Mouse (Mus musculus) testis, adult 2 months (tissue): ENCODE measurements around the gene Plekhs1. TPM values are rescaled to one million over a fixed set of nuclear protein-coding genes. Genes with fewer than 3 reads are reported as not detected.

Experiments
- H3K27ac ChIP-seq: fragments of 200-500 bp; 2 replicates; pipeline ENCODE4 v1.5.1; 2012; ENCODE audit warnings: low read depth, low read length; ENCODE audit not compliant: control insufficient read depth, insufficient read depth
- H3K27me3 ChIP-seq: fragments of 200-500 bp; 2 replicates; pipeline ENCODE4 v1.6.1; 2012; ENCODE audit warnings: mild to moderate bottlenecking, low read length, moderate library complexity; ENCODE audit not compliant: control insufficient read depth, insufficient read depth
- H3K36me3 ChIP-seq: fragments of 200-500 bp; 2 replicates; pipeline ENCODE4 v1.6.1; 2012; ENCODE audit warnings: mild to moderate bottlenecking, low read length; ENCODE audit not compliant: control insufficient read depth, insufficient read depth
- H3K4me1 ChIP-seq: fragments of 200-500 bp; 2 replicates; pipeline ENCODE4 v1.6.1; 2012; ENCODE audit warnings: low read length; ENCODE audit not compliant: control insufficient read depth, insufficient read depth
- H3K4me3 ChIP-seq: fragments of 200-500 bp; 2 replicates; pipeline ENCODE4 v1.5.1; 2012; ENCODE audit warnings: low read depth, mild to moderate bottlenecking, low read length, moderate library complexity, mixed read lengths; ENCODE audit not compliant: control insufficient read depth
- CTCF ChIP-seq: fragments of 200-500 bp; IDR thresholded peaks from 2 replicates; pipeline ENCODE4 v1.5.1; 2012; ENCODE audit warnings: low read depth, mild to moderate bottlenecking, inconsistent platforms, low read length, moderate library complexity; ENCODE audit not compliant: control insufficient read depth, insufficient read depth, insufficient replicate concordance
- POLR2A ChIP-seq: fragments of 200-500 bp; IDR thresholded peaks from 2 replicates; pipeline ENCODE4 v1.6.1; 2012; ENCODE audit warnings: low read depth, mild to moderate bottlenecking, inconsistent platforms, low read length, moderate library complexity; ENCODE audit not compliant: control insufficient read depth
- polyA plus RNA-seq: library from polyadenylated mRNA; depleted of rRNA; stranded (reverse); fragments of >200 nt; gene quantifications from 2 replicates; pipeline ENCODE4 v1.2.3, GENCODE M21; 2012

Gene Plekhs1
- polyA plus RNA-seq, 1 experiment, result 0.17 TPM

DNA sequence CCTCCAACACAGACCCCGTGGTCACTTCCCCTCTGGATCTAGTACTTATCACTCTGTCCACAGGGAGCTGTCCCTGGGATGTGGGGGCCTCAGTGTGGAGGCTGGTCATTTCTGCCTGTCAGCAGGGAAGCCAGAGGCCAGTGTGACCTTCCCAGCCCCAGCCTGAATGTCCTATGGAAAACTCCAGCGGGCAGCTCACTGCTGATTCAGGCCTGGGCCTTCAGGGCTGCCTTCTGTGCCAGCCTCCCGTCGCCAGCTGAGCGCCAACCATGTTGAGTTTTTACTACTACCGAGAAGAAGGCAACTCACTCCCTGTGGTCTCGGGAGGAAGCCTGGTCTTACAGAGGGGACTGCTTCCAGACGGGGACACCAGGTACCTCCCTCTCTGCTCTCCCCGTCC lies 35.9 kb upstream of the Plekhs1 start:
- Histone ChIP-seq H3K27ac (no peak overlapping the region), H3K4me1 (no peaks in the 10 kb centered on the region), H3K4me3 (no peak overlapping the region), H3K36me3 (no peaks in the 10 kb centered on the region), H3K27me3 (no peaks in the 10 kb centered on the region)
- TF ChIP-seq POLR2A, result no peak
- TF ChIP-seq CTCF, result no peak

- Histone ChIP-seq H3K27ac (no peak overlapping the region), H3K4me1 (no peaks in the 10 kb centered on the region), H3K27me3 (no peaks in the 10 kb centered on the region), H3K36me3 (no peaks in the 10 kb centered on the region), H3K4me3 (no peak overlapping the region)
- TF ChIP-seq POLR2A (no peak), CTCF (no peak)
These were observed 31.1 kb upstream of the Plekhs1 start for GRCm38 (mm10) chr19:56430369-56430768.

GRCm38 (mm10) chr19:56432706-56433105 lies 28.7 kb upstream of the Plekhs1 start:
- Histone ChIP-seq H3K4me3 (no peak overlapping the region), H3K4me1 (no peaks in the 10 kb centered on the region), H3K27me3 (no peaks in the 10 kb centered on the region), H3K27ac (no peak overlapping the region), H3K36me3 (no peaks in the 10 kb centered on the region)
- no peak for TF ChIP-seq CTCF
- no peak for TF ChIP-seq POLR2A

GRCm38 (mm10) chr19:56433581-56433980 lies 27.9 kb upstream of the Plekhs1 start:
- no peak overlapping the region for H3K27ac ChIP-seq
- no peaks in the 10 kb centered on the region for H3K4me1 ChIP-seq
- no peak overlapping the region for H3K4me3 ChIP-seq
- no peaks in the 10 kb centered on the region for H3K27me3 ChIP-seq
- TF ChIP-seq CTCF (no peak), POLR2A (no peak)
- H3K36me3 ChIP-seq, result no peaks in the 10 kb centered on the region

DNA sequence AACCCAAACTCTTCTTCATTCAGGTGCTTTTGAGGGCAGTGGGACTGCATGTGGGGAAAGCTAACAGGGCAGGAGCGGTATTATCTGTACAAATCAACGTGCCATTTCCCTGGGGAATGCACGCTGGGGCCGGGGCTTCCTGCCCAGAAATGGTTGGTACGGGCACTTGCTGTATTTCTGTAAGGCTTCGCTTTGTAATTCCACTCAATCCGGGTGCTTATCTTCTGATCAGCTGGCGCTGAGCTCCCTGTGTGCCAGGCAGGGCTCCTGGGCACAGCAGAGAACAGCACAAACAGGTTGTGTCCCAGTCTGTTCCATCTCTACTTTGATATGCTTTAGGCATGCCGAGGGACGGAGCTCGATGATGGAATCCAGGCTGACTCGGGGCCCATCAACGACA lies 25.1 kb upstream of the Plekhs1 start:
- no peak overlapping the region for H3K27ac ChIP-seq
- TF ChIP-seq POLR2A, result no peak
- TF ChIP-seq CTCF, result no peak
- no peaks in the 10 kb centered on the region for H3K4me1 ChIP-seq
- no peak overlapping the region for H3K4me3 ChIP-seq
- no peaks in the 10 kb centered on the region for H3K36me3 ChIP-seq
- H3K27me3 ChIP-seq, result no peaks in the 10 kb centered on the region

- TF ChIP-seq CTCF (no peak), POLR2A (no peak)
- no peaks in the 10 kb centered on the region for H3K36me3 ChIP-seq
- no peaks in the 10 kb centered on the region for H3K4me1 ChIP-seq
- no peak overlapping the region for H3K27ac ChIP-seq
- no peaks in the 10 kb centered on the region for H3K27me3 ChIP-seq
- H3K4me3 ChIP-seq, result no peak overlapping the region
These were observed 22.9 kb upstream of the Plekhs1 start for GRCm38 (mm10) chr19:56438357-56439071.

DNA sequence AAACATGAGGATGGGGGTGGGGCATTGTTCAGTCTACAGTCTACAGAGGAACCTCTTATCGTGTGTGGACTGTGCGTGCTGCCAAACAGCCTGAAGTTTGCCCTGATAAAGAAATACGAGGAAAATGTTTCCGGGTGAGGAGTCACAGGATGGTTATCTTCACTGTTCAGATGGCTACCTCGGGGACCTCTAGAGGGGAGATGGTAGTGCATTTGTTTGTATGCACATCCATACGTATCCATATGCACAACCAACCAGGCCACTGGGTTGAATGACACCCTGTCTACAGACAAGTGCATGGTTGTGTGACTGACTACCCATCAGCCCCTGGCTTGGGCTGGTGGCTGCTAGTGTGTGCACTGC lies 22.4 kb upstream of the Plekhs1 start:
- no peaks in the 10 kb centered on the region for H3K4me1 ChIP-seq
- no peak for TF ChIP-seq POLR2A
- TF ChIP-seq CTCF, result no peak
- H3K27me3 ChIP-seq, result no peaks in the 10 kb centered on the region
- no peak overlapping the region for H3K4me3 ChIP-seq
- no peaks in the 10 kb centered on the region for H3K36me3 ChIP-seq
- no peak overlapping the region for H3K27ac ChIP-seq

DNA sequence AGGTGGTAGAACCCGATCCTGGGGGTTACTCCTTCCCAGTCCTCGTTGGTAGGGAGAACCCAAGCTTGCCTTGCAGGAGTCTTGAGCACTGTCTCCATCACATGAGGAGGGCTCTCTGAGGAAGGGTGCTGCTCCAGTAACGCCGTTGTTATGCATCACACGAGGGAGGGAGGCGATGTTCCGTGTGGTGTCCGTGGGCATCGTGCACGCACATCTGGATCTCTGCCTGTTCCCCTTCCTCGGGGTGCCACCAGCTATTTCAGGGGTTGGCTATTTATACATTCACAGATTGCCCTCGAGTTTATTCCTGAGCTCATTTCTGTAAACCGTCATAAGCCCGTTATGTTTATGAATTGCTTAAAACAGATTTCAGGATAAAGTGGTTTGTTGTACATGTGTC lies 18.0 kb upstream of the Plekhs1 start:
- Histone ChIP-seq H3K27ac (no peak overlapping the region), H3K4me3 (no peak overlapping the region), H3K36me3 (no peaks in the 10 kb centered on the region), H3K27me3 (no peaks in the 10 kb centered on the region), H3K4me1 (no peaks in the 10 kb centered on the region)
- TF ChIP-seq POLR2A (no peak), CTCF (no peak)
